Mouse (Mus musculus) intestine, embryonic 16.5 days (tissue): ENCODE measurements at regions not wholly inside any gene's neighbourhood (a gene's known extent, or its start where the extent isn't known, plus 50 kb on each side); places are given as distances from the start of the nearest gene placed in this dataset.

Experiments used
- ATAC-seq: fragments of 200-750 bp; cut with Nextera tagmentation; 2 replicates; pipeline ENCODE4 v1.8.0; 2017; ENCODE audit warnings: moderate TSS enrichment, moderate library complexity
- H3K27ac ChIP-seq: fragments of 300-500 bp; sonication (generic); 2 replicates; pipeline ENCODE4 v1.5.1; 2014; ENCODE audit warnings: mild to moderate bottlenecking, low read length
- H3K27me3 ChIP-seq: fragments of 300-500 bp; sonication (generic); replicated peaks from 2 replicates; pipeline ENCODE4 v1.6.1; 2014; ENCODE audit warnings: low read length, control low read depth, mixed read lengths; ENCODE audit not compliant: control insufficient read depth, insufficient read depth
- H3K36me3 ChIP-seq: fragments of 300-500 bp; sonication (generic); 2 replicates; pipeline ENCODE4 v1.6.1; 2014; ENCODE audit warnings: low read length, control low read depth; ENCODE audit not compliant: control insufficient read depth, insufficient read depth
- H3K4me1 ChIP-seq: fragments of 300-500 bp; sonication (generic); 2 replicates; pipeline ENCODE4 v1.6.1; 2014; ENCODE audit warnings: low read length, control low read depth, mixed read lengths; ENCODE audit not compliant: control insufficient read depth, insufficient read depth
- H3K4me2 ChIP-seq: fragments of 300-500 bp; sonication (generic); 2 replicates; pipeline ENCODE4 v1.6.1; 2014; ENCODE audit warnings: low read depth, low read length, control low read depth
- H3K4me3 ChIP-seq: fragments of 300-500 bp; sonication (generic); 2 replicates; pipeline ENCODE4 v1.5.1; 2014; ENCODE audit warnings: mild to moderate bottlenecking, low read length
- H3K9ac ChIP-seq: fragments of 300-500 bp; sonication (generic); 2 replicates; pipeline ENCODE4 v1.6.1; 2014; ENCODE audit warnings: low read depth, low read length
- H3K9me3 ChIP-seq: fragments of 300-500 bp; sonication (generic); 2 replicates; pipeline ENCODE4 v1.6.1; 2016; ENCODE audit warnings: low read length, control low read depth; ENCODE audit not compliant: control insufficient read depth
- WGBS: fragments of 180-500 bp; shearing (Covaris S2); extraction: QIAGEN DNeasy Blood & Tissue Kit; methylation state at CpG from one replicate; pipeline ENCODE4 v1.1.7; 2014; 5-methylcytosine and 5-hydroxymethylcytosine counted together

DNA sequence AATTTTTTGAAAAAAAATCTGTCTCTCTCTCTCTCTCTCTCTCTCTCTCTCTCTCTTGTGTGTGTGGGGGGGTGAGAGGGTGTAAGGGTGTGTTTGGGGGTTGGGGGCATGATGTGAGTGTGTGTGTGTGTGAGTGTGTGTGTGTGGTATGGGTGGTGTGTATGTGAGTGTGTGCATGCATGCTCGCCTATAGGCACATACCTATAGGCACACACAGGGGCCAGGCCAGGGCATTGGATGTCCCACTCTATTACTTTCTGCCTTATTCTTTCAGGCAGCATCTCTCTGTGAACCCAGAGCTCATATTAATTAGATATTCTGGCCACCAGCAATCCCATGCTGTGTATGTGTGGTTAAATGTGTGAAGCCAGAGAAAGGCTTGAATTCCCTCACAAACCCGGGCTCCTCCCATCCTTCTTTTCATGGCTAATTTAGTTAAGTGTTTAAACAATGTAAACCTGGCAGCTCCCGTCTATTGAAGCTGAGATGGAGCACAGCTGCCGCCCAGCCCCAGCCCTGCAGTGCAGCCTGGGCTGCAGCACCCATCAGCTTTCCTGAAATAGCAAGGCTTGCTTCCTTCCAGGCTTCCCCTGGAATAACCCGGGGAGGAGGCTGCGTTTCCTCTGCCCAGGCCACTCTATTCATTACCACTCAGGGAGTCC, 288.8 kb upstream of the Zfp637 start:
- peaks cover 8% of the 10 kb centered on the region for H3K4me1 ChIP-seq
- no peaks in the 10 kb centered on the region for H3K9me3 ChIP-seq
- ATAC-seq = peak; percentile 89
- 0 out of 2 replicates have a peak overlapping the region, but pooled peaks have one; percentile 3 for H3K9ac ChIP-seq
- H3K36me3 ChIP-seq = no peaks in the 10 kb centered on the region
- no peak overlapping the region for H3K4me2 ChIP-seq
- H3K4me3 ChIP-seq = no peak overlapping the region
- H3K27ac ChIP-seq = peak overlapping the region; percentile 51
- 14% methylated on average over 6 of the region's 6 CpGs for WGBS
- no peaks in the 10 kb centered on the region for H3K27me3 ChIP-seq

DNA sequence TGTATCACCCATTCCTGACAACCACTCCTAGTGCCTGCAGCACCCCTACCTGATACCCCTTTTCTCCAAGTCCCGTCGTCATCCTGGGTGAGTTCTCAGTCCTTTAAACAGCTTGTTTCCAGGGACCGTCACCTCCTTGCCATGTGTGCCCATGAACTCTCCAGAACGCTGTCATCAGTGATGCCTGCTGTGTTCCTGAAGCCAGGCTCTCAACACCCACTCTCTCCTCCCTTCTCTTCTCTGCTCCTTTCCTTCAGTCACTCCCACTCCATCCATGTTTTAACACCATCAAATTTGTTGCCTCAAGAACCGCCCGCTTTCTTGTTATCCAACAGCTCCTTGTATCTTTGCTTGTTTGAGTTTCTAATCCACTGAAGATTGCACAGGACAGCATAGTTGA, 277.8 kb upstream of the Zfp637 start:
- no peak for ATAC-seq
- Histone ChIP-seq H3K36me3 (no peaks in the 10 kb centered on the region), H3K4me1 (no peaks in the 10 kb centered on the region), H3K4me2 (no peak overlapping the region), H3K27me3 (no peaks in the 10 kb centered on the region), H3K9me3 (no peaks in the 10 kb centered on the region), H3K4me3 (no peak overlapping the region), H3K9ac (no peak overlapping the region), H3K27ac (no peak overlapping the region)
- 82% methylated on average over 6 of the region's 6 CpGs for WGBS

GRCm38 (mm10) chr6:117563704-117564103, 277.3 kb upstream of the Zfp637 start:
- H3K4me3 ChIP-seq = no peak overlapping the region
- no peaks in the 10 kb centered on the region for H3K36me3 ChIP-seq
- no peaks in the 10 kb centered on the region for H3K4me1 ChIP-seq
- ATAC-seq = no peak
- H3K4me2 ChIP-seq = no peak overlapping the region
- no peaks in the 10 kb centered on the region for H3K27me3 ChIP-seq
- 96% methylated on average over 1 of the region's 1 CpGs for WGBS
- H3K9ac ChIP-seq = no peak overlapping the region
- H3K27ac ChIP-seq = no peak overlapping the region
- H3K9me3 ChIP-seq = no peaks in the 10 kb centered on the region

DNA sequence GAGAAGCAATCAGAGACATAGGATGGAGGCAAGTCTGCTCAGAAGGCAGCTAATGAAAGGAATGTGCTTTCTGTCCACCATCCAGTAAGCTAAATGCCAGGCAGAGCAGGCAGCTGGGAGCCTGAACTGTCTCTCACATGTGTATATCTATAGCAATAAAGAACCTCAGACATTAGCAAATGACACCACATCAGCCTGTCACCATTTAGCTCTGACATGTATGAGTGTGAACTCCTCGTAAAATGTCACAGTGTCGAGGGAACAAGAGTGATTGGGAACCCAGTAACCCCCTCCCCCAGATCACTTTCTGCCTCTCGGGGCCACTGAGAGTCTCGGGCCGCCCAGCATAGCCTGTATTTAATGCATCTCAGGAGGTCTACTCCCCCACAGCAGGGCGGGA, 274.2 kb upstream of the Zfp637 start:
- no peaks in the 10 kb centered on the region for H3K36me3 ChIP-seq
- H3K4me3 ChIP-seq = no peak overlapping the region
- no peaks in the 10 kb centered on the region for H3K27me3 ChIP-seq
- no peak for ATAC-seq
- H3K27ac ChIP-seq = no peak overlapping the region
- H3K9me3 ChIP-seq = no peaks in the 10 kb centered on the region
- H3K4me1 ChIP-seq = peaks cover 3% of the 10 kb centered on the region; the same call in 1 of the 2 replicates
- no peak overlapping the region for H3K4me2 ChIP-seq
- 67% methylated on average over 6 of the region's 6 CpGs for WGBS
- no peak overlapping the region for H3K9ac ChIP-seq

- ATAC-seq = no peak
- H3K27me3 ChIP-seq = no peaks in the 10 kb centered on the region
- peaks cover 3% of the 10 kb centered on the region; the same call in 1 of the 2 replicates for H3K4me1 ChIP-seq
- 75% methylated on average over 5 of the region's 5 CpGs for WGBS
- no peaks in the 10 kb centered on the region for H3K36me3 ChIP-seq
- H3K9me3 ChIP-seq = no peaks in the 10 kb centered on the region
- no peak overlapping the region for H3K4me2 ChIP-seq
- H3K4me3 ChIP-seq = no peak overlapping the region
- no peak overlapping the region for H3K27ac ChIP-seq
- no peak overlapping the region for H3K9ac ChIP-seq
These were observed 273.3 kb upstream of the Zfp637 start for GRCm38 (mm10) chr6:117567691-117568090.

DNA sequence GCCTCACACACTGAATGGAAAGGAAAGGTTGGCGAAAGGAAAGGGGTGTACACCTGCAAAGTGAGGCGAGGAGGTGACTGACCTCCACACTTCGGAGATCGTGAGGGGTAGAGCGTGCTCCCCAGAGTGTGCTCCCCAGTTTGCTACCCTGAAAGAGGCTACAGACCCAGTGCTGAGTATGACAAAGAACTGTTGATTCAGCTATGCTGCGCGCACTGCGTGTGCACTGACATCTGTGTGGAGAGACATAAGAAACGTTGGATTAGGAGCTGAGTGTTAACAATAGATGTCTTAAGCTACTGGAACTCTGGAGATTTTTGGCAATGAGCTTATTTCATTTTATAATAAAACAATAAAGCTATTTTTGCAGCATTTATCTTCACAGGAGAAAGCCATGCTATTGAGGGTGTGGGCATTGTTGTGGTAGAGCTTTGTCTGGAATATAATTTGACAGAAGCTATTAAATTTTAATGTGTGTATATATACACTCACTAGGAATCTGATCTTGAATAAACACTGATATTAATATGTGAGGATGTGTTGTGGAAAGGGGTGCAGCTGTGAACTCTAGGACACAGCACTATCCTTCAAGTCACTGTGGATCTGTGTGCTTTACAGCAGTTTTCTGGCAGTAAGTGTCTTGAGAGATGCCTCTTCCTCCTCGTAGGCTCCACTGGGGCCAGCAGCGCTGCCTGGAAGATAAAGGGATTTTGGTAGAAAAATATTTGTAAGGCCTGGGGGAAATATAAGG, 271.2 kb upstream of the Zfp637 start:
- Histone ChIP-seq H3K36me3 (no peaks in the 10 kb centered on the region), H3K9ac (no peak overlapping the region), H3K4me2 (no peak overlapping the region), H3K9me3 (no peaks in the 10 kb centered on the region), H3K4me3 (no peak overlapping the region), H3K27me3 (no peaks in the 10 kb centered on the region), H3K27ac (no peak overlapping the region), H3K4me1 (peaks cover 3% of the 10 kb centered on the region; the same call in 1 of the 2 replicates)
- 67% methylated on average over 11 of the region's 11 CpGs for WGBS
- 0 out of 2 replicates have a peak, but pooled peaks have one; percentile 11 for ATAC-seq

DNA sequence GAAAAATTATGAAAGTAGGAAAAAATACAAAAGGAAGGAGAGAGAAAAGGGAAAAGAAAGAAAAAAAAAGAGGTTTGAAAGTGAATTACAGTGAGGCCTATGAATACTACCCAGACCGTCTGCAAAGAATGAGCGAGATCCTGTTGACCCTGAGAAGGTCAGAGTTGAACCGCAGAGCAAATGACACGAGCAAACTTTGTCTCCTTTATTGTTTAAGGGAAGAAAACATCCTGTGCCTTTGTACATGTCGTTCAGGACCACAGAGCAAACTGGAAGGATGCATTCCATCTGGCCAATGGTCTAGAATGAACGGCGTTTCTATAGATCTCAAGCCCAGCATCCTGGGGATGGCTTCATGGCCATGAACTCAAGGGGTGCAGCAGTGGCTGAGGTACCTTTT, 270.6 kb upstream of the Zfp637 start:
- H3K27me3 ChIP-seq = no peaks in the 10 kb centered on the region
- H3K4me3 ChIP-seq = no peak overlapping the region
- WGBS = 53% methylated on average over 7 of the region's 7 CpGs
- H3K36me3 ChIP-seq = no peaks in the 10 kb centered on the region
- no peak for ATAC-seq
- no peak overlapping the region for H3K9ac ChIP-seq
- H3K4me2 ChIP-seq = no peak overlapping the region
- H3K9me3 ChIP-seq = no peaks in the 10 kb centered on the region
- H3K4me1 ChIP-seq = peaks cover 3% of the 10 kb centered on the region; the same call in 1 of the 2 replicates
- no peak overlapping the region for H3K27ac ChIP-seq

DNA sequence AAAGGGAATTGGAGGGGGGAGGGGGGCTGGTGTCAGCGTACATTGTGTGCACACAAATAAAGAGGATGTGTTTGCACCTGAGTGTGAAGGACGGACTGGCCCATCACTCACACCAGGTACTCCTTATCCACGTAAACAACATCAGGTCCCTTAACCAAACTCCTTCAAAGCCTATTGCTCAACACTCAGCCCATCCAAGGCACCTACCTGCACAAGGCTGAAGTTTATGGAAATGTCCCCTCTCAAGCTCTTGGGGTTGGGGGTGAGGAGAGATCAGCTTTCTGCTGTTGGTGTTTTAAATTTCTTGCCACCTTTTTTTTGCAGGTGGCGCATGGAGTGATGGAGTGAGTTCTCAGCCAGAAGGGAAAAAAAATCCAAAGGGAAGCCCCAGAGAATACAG, 270.2 kb upstream of the Zfp637 start:
- Histone ChIP-seq H3K4me3 (no peak overlapping the region), H3K9me3 (no peaks in the 10 kb centered on the region), H3K36me3 (no peaks in the 10 kb centered on the region), H3K4me2 (no peak overlapping the region), H3K4me1 (peaks cover 3% of the 10 kb centered on the region; the same call in 1 of the 2 replicates), H3K27me3 (no peaks in the 10 kb centered on the region), H3K27ac (no peak overlapping the region), H3K9ac (no peak overlapping the region)
- WGBS = 88% methylated on average over 4 of the region's 4 CpGs
- no peak for ATAC-seq

GRCm38 (mm10) chr6:117572006-117572405, 269.0 kb upstream of the Zfp637 start:
- no peak overlapping the region for H3K4me3 ChIP-seq
- H3K27me3 ChIP-seq = no peaks in the 10 kb centered on the region
- no peak for ATAC-seq
- peaks cover 3% of the 10 kb centered on the region; the same call in 1 of the 2 replicates for H3K4me1 ChIP-seq
- H3K27ac ChIP-seq = no peak overlapping the region
- H3K4me2 ChIP-seq = no peak overlapping the region
- no peaks in the 10 kb centered on the region for H3K36me3 ChIP-seq
- WGBS = 90% methylated on average over 14 of the region's 14 CpGs
- no peak overlapping the region for H3K9ac ChIP-seq
- no peaks in the 10 kb centered on the region for H3K9me3 ChIP-seq
